Mouse (Mus musculus): ENCODE measurements around the gene Smpd1.

Gene Smpd1

DNA sequence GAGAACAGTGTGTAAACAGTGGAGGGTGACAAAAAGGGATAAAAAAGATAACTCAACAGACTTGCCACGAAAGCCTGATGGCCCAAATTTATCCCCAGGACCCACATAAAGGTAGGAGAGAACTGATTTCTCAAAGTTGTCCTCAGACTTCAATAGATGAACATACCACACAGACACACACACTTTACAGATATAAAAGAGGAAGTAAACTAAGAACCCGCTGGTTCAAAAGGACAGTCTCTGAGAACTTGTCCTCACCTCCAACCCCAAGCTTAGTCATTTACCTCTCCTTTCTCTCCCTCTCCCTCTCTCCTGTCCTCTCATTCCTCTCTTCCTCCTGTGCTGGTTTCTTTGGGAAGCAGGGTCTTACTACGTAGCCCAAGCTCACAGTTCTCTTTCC is 8.2 kb downstream of the Smpd1 start:
- CTCF ChIA-PET: no interaction called here

- CTCF ChIA-PET: no interaction called here
Measured at GRCm38 (mm10) chr7:105563367-105563766, 9.2 kb downstream of the Smpd1 start.

DNA sequence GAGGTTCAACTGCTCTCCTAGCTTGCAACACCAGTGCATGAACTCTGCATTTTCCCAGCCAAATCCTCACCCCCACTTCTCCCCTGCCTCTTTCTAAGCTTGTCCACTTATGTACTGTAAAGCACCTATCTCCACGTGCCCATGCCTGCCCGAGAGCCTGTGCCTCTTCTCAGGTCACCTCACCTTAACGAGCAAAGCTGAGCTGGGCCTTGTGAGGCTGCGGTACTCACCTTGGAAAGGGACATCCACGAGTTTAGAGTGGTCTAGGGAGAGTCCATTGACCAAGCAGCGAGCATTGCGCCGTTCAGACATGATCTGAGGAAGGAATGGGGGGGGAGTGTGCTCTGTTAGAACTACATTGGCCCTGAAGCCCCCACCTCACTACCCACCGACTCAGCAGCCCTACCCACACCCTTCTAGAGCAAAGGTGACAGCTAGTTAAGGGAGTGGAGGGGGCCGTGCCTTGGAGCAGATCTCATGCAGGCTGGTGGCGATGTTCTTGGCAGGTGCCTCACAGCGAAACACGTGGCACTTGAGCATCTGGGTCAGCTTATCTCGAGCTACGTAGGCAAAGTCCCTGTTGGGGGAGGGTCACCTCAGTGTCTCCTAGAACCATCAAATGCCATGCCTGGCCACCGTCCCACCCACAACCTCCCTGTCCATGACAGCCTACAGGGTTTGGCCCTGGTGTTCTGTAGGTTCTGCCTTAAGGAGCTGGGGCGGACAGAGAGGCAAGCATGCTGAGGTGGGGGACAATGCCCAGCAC is 11.1 kb downstream of the Smpd1 start:
- CTCF ChIA-PET: no interaction called here

- CTCF ChIA-PET: no interaction called here
Measured at GRCm38 (mm10) chr7:105568583-105568982, 14.4 kb downstream of the Smpd1 start.

DNA sequence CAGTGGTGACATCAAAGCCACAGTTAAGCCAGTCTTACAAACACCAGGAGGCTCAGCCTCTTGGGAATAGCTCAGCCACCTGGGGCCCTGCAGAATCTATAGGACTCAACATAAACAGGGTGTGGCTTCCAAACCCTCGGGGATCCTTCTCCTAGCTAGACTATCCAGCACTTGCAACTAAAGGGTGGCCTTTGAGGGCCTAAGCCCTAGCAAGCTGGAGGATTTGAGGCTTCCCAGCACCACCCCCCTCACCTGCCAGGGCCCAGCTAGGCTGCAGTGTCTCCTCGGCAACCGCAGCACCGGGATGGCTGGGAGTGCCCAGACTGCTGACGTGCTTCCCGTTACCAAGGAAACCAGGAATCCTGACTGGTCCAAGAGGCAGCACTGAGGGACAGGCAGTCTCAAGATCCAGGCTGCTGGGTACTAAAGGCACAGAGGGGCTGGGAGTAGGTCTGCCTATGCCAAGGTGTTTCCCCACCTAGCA is 14.9 kb downstream of the Smpd1 start:
- CTCF ChIA-PET: no interaction called here

- CTCF ChIA-PET: no interaction called here
Measured at GRCm38 (mm10) chr7:105569512-105570496, 15.6 kb downstream of the Smpd1 start.

GRCm38 (mm10) chr7:105570756-105571155 is 16.6 kb downstream of the Smpd1 start:
- CTCF ChIA-PET: no interaction called here

GRCm38 (mm10) chr7:105572949-105573348 is 18.8 kb downstream of the Smpd1 start:
- CTCF ChIA-PET: no interaction called here

GRCm38 (mm10) chr7:105574537-105574936 is 20.4 kb downstream of the Smpd1 start:
- CTCF ChIA-PET: no interaction called here

GRCm38 (mm10) chr7:105576166-105576748 is 22.1 kb downstream of the Smpd1 start:
- CTCF ChIA-PET: no interaction called here

DNA sequence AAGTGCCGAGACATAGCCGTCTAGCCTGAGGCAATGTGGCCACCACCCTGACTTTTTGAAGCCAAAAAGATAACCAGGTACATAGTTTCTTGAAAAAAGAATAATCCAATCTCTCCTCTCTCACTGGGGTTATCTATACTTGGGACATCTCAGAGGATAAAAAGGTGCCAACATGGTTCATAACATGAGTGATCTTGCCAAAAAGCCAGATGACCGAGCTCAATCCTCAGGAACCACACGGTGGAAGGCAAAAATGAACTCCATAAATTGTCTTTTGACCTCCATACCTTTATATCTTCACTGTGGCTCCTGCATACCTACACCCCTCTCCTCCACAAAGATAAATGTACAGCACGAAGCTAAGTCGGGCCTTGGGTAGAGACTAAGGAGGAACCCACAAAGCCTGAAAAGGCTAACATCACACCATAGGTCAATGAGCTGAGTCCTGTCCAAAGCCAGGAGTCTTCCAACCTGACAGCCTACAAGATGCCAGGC is 23.3 kb downstream of the Smpd1 start:
- CTCF ChIA-PET: no interaction called here

DNA sequence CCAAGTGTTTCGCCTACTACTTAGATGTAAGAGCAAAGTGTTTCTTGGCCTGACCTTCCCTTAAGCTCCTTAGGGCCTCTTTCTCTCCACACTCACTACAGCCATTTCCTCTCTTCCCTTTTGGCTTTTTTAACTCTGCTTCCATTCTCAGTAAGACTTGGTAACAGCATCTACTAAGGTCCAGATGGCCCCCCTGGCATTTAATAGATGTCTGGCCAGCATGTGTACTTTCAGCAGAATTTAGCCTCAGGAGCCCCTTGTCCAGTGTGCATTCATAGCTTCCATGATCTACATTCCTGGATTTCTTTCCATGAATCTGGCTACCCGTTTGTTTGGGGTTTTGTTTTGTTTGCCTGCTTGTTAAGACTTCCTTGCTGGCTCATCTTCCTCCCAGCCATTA is 24.3 kb downstream of the Smpd1 start:
- CTCF ChIA-PET: no interaction called here

DNA sequence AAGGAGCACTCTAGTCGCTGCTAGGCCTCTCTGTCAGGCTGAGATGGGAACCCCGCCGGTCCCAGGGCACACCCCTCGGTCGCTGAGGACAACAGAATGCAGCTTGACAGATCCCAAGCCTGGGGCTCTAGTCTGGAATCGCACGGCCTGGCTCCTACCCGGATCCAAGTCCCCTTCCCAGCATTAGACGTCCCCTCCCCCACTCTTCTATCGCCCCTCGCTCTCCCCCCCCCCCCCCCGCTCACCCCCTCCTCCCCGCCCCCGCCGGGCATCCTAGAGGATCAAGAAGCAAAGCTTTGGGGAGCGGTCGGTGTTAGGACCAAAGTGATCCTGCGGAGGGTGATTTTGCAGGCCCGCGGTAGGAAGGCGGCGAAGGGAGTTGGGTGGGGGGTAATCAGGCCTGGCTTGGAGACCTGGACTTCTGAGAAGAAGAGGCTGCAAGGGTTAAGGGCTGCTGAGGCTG is 26.5 kb downstream of the Smpd1 start:
- CTCF ChIA-PET: interaction anchor here (0.6 kb wide), 1 partner anchor 212 kb away, joined by 13 read pairs; the partner anchor contains the start of gene Olfr692

DNA sequence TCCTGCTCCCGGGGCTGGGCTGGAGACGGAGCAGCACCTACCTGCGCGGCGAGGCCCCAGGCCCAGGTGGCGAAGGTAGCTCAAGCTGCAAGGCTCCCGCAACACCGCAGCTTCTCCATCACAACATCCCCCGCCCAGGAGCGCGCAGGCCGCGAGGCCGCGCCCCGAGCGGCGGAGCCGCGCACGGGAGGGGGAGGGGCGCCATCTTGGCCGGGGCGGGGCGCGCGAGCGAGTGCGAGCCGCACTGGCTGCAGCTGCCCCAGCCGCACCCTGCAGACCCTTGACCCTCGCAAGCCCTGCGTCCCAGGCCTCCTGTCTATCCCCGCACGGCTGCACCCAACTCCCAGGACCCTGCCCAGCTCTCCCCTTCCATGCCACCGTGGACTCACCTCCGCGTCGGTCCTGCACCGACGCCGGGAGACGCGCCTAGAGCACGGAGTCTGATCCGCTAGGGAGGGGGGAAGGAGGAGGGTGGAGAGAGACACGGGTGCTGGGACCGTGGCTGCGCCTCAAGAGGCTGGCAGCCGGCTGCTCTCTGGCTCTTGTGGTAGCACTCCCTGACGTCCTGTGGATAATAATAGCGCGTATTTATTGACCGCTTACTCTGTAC is 27.0 kb downstream of the Smpd1 start, which contains the start of gene Apbb1:
Gene Apbb1, minus strand, starts transcription at position 560 of the 610 bp plus-strand sequence.
- CTCF ChIA-PET: interaction anchor here (0.6 to 0.7 kb wide), 2 partner anchors 43 to 213 kb away, joined by 3 to 13 read pairs; partner anchors contain the start of gene Olfr692

- CTCF ChIA-PET: interaction anchor here (0.7 kb wide), 1 partner anchor 43 kb away, joined by 3 read pairs; no protein-coding TSS in a partner anchor
Measured at GRCm38 (mm10) chr7:105581959-105582358, 27.8 kb downstream of the Smpd1 start.

- CTCF ChIA-PET: interaction anchor here (0.6 kb wide), 2 partner anchors 11 to 40 kb away, joined by 4 to 7 read pairs; no protein-coding TSS in a partner anchor
Measured at GRCm38 (mm10) chr7:105588325-105588912, 34.3 kb downstream of the Smpd1 start.

GRCm38 (mm10) chr7:105590097-105590496 is 35.9 kb downstream of the Smpd1 start:
- CTCF ChIA-PET: no interaction called here

GRCm38 (mm10) chr7:105602860-105603623 is 48.9 kb downstream of the Smpd1 start:
- CTCF ChIA-PET: interaction anchor here (1.0 to 2.0 kb wide), 2 partner anchors 69 to 74 kb away, joined by 3 to 12 read pairs; no protein-coding TSS in a partner anchor

Measured in spleen, embryonic (tissue).